Mouse (Mus musculus): ENCODE data around the gene Dnah3.

DNA sequence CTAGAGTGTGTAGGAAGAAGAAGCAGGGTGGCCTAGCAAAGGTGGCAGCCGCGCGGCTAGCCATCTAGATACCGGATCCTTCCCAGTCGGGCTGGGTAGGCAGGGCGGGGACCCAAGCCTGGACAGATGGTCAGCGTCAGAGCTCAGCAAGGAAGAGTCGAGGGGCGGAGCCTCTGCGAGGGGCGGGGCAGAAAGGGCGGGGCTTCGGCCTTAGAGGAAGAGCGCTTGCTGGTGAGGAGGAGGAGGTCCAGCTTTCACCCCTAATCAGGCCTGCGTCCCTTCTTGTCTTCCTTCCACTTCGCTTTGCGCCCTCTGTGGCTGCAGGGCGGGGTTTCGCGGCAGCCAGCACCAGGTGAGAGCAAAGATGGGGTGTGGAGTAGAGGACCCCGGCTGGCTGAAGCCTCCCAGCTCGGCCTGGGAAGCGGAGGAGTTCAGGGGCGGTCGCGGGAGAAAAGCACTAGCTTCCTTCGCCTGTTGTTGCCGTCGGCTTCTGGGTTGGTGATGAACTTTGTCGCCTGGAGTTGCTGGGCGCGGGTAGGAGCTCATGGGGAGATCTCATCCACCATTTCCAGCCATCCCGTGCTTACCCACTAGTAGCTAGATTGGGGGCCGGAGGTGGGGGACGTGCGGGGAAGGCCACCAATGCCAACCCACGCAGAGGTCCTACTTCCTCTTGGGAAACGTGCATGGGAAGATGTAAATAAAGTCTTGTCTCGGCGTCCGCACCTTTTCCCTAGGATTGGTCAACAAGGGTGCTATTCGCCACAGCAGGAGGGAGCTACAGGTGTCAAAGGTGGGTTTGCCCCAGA, 7.3 kb upstream of the Dnah3 start, which contains the start of gene Tmem159:
- TF ChIP-seq CTCF (IDR thresholded peaks at IDR 0.05; ENCODE audit: low read depth, low read length) = no peak
- TF ChIP-seq POLR2A (IDR thresholded peaks at IDR 0.05; ENCODE audit: borderline replicate concordance, low read depth, low read length) = no peak; the same call in 1 of the 2 replicates
